7 mouse cellular contexts compared by ENCODE assay signal in genomic region chr7:24270288-24270672, GRCm38 (mm10). TPM values are rescaled to one million over a fixed set of nuclear protein-coding genes. Genes with fewer than 3 reads are reported as not detected.
DNase-seq lines count a peak whose midpoint lies in the region; ATAC-seq lines count a peak whose summit lies in the region.

Gene Zfp93, plus strand, starts transcription at chr7:24270420.

- 0% methylated on average over 12 of the region's 12 CpGs for WGBS in intestine, embryonic 15.5 days

- ATAC-seq in intestine, embryonic 15.5 days = peak; percentile 98
- ATAC-seq in megakaryocyte-erythroid progenitor cell, adult 5-6 weeks (replicated peaks; ENCODE audit: low FRiP score, low TSS enrichment, poor library complexity, severe bottlenecking) = peak; percentile 80

- peak within 1 kb of the TSS; percentile 80; the same call in 1 of the 2 replicates for H3K27ac ChIP-seq in intestine, embryonic 15.5 days

- peak; percentile 83 for DNase-seq in adrenal gland, postnatal 10 days
- peak; percentile 93 for DNase-seq in embryo, embryonic 11 days
- DNase-seq in gastrocnemius, postnatal 4 days (ENCODE audit: low spot score in 2 of 2) = peak; percentile 28 to 69
- DNase-seq in left cerebral cortex, postnatal 14 days (ENCODE audit: low spot score in 2 of 2) = peak; percentile 83 to 87
- peak; percentile 83 for DNase-seq in right cerebral cortex, postnatal 25 days

- 0 out of 2 replicates have a peak, but pooled peaks cover 10% of the 10 kb centered on the region for H3K36me3 ChIP-seq in intestine, embryonic 15.5 days

- no peaks in the 10 kb centered on the region for H3K4me1 ChIP-seq in intestine, embryonic 15.5 days (replicated peaks)

- H3K4me2 ChIP-seq in intestine, embryonic 15.5 days (replicated peaks) = peak within 1 kb of the TSS; percentile 88

- peak within 1 kb of the TSS; percentile 78 for H3K4me3 ChIP-seq in intestine, embryonic 15.5 days (replicated peaks)

- intact Hi-C loops in left cerebral cortex, postnatal 14 days (cut with DNase I) = loop anchor here (2.0 kb wide), 1 partner anchor 29 kb away; no protein-coding TSS in a partner anchor

- no peaks in the 10 kb centered on the region for H3K9me3 ChIP-seq in intestine, embryonic 15.5 days

- H3K27me3 ChIP-seq in intestine, embryonic 15.5 days (replicated peaks) = no peaks in the 10 kb centered on the region

- peak within 1 kb of the TSS; percentile 88 for H3K9ac ChIP-seq in intestine, embryonic 15.5 days

RNA-seq across cellular contexts. Expression of gene Zfp93, which starts in this region (rescaled TPM):
- total RNA-seq in adrenal gland, postnatal 10 days (2021) = 1 to 10 TPM; 4.1 to 4.8 TPM
- total RNA-seq in gastrocnemius, postnatal 4 days (2021) = 1 to 10 TPM; 3.9 to 5.5 TPM
- 5.4 and 6.1 TPM in 2 replicates for polyA plus RNA-seq in intestine, embryonic 15.5 days (2015; fragmentation: Nextera tagmentation; extraction: Ambion mirVana)
- total RNA-seq in left cerebral cortex, postnatal 14 days (2021) = 10 to 100 TPM; 12.3 to 13.2 TPM
- total RNA-seq in megakaryocyte-erythroid progenitor cell, adult 5-6 weeks (2014; fragmentation: Nextera tagmentation) = 0.30 and 0.59 TPM in 2 replicates
- total RNA-seq in megakaryocyte-erythroid progenitor cell, adult 5-6 weeks (2017) = 0.23 and 2.0 TPM in 2 replicates

Comparison
In these comparisons a context has a peak if more than half of its experiments do, and no peak if none do; other contexts are left out.
1. Peak in every context shown above with its lines: DNase-seq, ATAC-seq, H3K4me3 ChIP-seq and H3K27ac ChIP-seq.